Mouse (Mus musculus) adrenal gland, adult (tissue): ENCODE results near the gene B020011L13Rik.
"Not testable (repeated sequence)": the region's sequence is repeated elsewhere in the genome, so short reads cannot be mapped to it uniquely, and the experiment has no call there.

Experiments
- DNase-seq, 2 experiments: peaks; one replicate each; pipeline ENCODE4 v3.0.0; 2022 to 2023; ENCODE audit warnings: low spot score in 1 of 2; ENCODE audit not compliant: inconsistent age in 2 of 2

B020011L13Rik gene

GRCm38 (mm10) chr1:117780833-117781232, at the start of gene B020011L13Rik:
TSS of gene B020011L13Rik (plus strand) at chr1:117781133.
- not testable (repeated sequence) for DNase-seq

- not testable (repeated sequence) for DNase-seq
Observed at GRCm38 (mm10) chr1:117816271-117816670, 35.3 kb downstream of the B020011L13Rik start.

GRCm38 (mm10) chr1:117829781-117830180, 48.8 kb downstream of the B020011L13Rik start, which contains the start of gene Gm28360:
TSS of gene Gm28360 (plus strand) at chr1:117830081.
- not testable (repeated sequence) for DNase-seq

GRCm38 (mm10) chr1:117851718-117852117, 70.8 kb downstream of the B020011L13Rik start:
- not testable (repeated sequence) for DNase-seq
